Mouse (Mus musculus) CH12.LX (cell line): ENCODE results near the gene Vps33b. TPM values are rescaled to one million over a fixed set of nuclear protein-coding genes. Genes with fewer than 3 reads are reported as not detected.

Source experiments
- DNase-seq: peaks from one replicate; pipeline ENCODE4 v3.0.0-alpha.2; 2013; ENCODE audit errors: extremely low read depth
- H3K27ac ChIP-seq: 2 replicates; pipeline ENCODE4 v1.5.1; 2012; ENCODE audit warnings: low read depth, mild to moderate bottlenecking, control low read depth, moderate library complexity; ENCODE audit not compliant: insufficient read depth
- H3K27me3 ChIP-seq: replicated peaks from 2 replicates; pipeline ENCODE3; 2012; ENCODE audit warnings: inconsistent platforms
- H3K36me3 ChIP-seq, 2 experiments: replicated peaks in 1 of 2; 2 replicates each; pipeline versions ENCODE3 to v1.6.1; 2012; ENCODE audit warnings: inconsistent platforms in 1 of 2, low read length in 1 of 2, mild to moderate bottlenecking in 1 of 2, mixed read lengths in 1 of 2, moderate library complexity in 1 of 2; ENCODE audit not compliant: control insufficient read depth in 1 of 2, insufficient read depth in 1 of 2
- H3K4me1 ChIP-seq, 2 experiments: 2 replicates each; pipeline ENCODE4 v1.6.1; 2012; ENCODE audit warnings: inconsistent platforms in 1 of 2, moderate library complexity in 1 of 2; ENCODE audit not compliant: insufficient read depth in 2 of 2, control insufficient read depth in 1 of 2
- H3K4me2 ChIP-seq: 2 replicates; pipeline ENCODE4 v1.6.1; 2012; ENCODE audit warnings: low read depth, mild to moderate bottlenecking, control low read depth; ENCODE audit not compliant: poor library complexity, insufficient read depth, severe bottlenecking
- H3K4me3 ChIP-seq, 3 experiments: fragments of 150-350 bp in 1 of 3; sonication (generic) in 1 of 3; replicated peaks in 1 of 3; 2 replicates each; pipeline versions ENCODE3 to v1.5.1; 2011 to 2012; ENCODE audit warnings: low read depth in 2 of 3, low read length in 2 of 3, mild to moderate bottlenecking in 2 of 3, moderate library complexity in 2 of 3, control low read depth in 1 of 3, improper control_type of control experiment in 1 of 3, inconsistent platforms in 1 of 3, mixed read lengths in 1 of 3; ENCODE audit not compliant: poor library complexity in 1 of 3
- H3K79me2 ChIP-seq: replicated peaks from 2 replicates; pipeline ENCODE4 v1.6.1; 2012; ENCODE audit warnings: mild to moderate bottlenecking, moderate library complexity; ENCODE audit not compliant: control insufficient read depth, poor library complexity, insufficient read depth, severe bottlenecking; ENCODE audit errors: extremely low read depth
- H3K9ac ChIP-seq: 2 replicates; pipeline ENCODE4 v1.6.1; 2012; ENCODE audit warnings: low read depth, mild to moderate bottlenecking, control low read depth, moderate library complexity; ENCODE audit not compliant: insufficient read depth
- H3K9me3 ChIP-seq: replicated peaks from 2 replicates; pipeline ENCODE3; 2012; ENCODE audit warnings: low read length, inconsistent platforms, mixed read lengths
- CHD1 ChIP-seq: IDR thresholded peaks from 2 replicates; pipeline ENCODE4 v1.6.1; 2012; ENCODE audit warnings: low read depth, low read length, improper control_type of control experiment, inconsistent platforms
- CTCF ChIP-seq, 2 experiments: IDR thresholded peaks in 1 of 2; conservative IDR thresholded peaks in 1 of 2; 2 replicates each; pipeline ENCODE4 v1.5.1; 2011 to 2012; ENCODE audit warnings: low read depth in 2 of 2, low read length in 2 of 2, improper control_type of control experiment in 1 of 2, inconsistent platforms in 1 of 2, mild to moderate bottlenecking in 1 of 2, moderate library complexity in 1 of 2
- E2F4 ChIP-seq: IDR thresholded peaks from 2 replicates; pipeline ENCODE4 v1.6.1; 2011; ENCODE audit warnings: low read depth, low read length, improper control_type of control experiment; ENCODE audit not compliant: insufficient replicate concordance
- ELF1 ChIP-seq: IDR thresholded peaks from 2 replicates; pipeline ENCODE4 v1.6.1; 2014; ENCODE audit warnings: low read depth, mild to moderate bottlenecking, inconsistent platforms, low read length, improper control_type of control experiment
- EP300 ChIP-seq: IDR thresholded peaks from 2 replicates; pipeline ENCODE4 v1.6.1; 2011; ENCODE audit warnings: low read length, improper control_type of control experiment
- ETS1 ChIP-seq: conservative IDR thresholded peaks from 2 replicates; pipeline ENCODE4 v1.6.1; 2012; ENCODE audit warnings: low read depth, mild to moderate bottlenecking, inconsistent platforms, low read length, improper control_type of control experiment, moderate library complexity
- GABPA ChIP-seq: IDR thresholded peaks from 2 replicates; pipeline ENCODE4 v1.6.1; 2012; ENCODE audit warnings: low read depth, low read length, improper control_type of control experiment, inconsistent platforms; ENCODE audit not compliant: insufficient replicate concordance
- JUN ChIP-seq: IDR thresholded peaks from 2 replicates; pipeline ENCODE4 v1.6.1; 2011; ENCODE audit warnings: low read depth, mild to moderate bottlenecking, low read length, improper control_type of control experiment, moderate library complexity; ENCODE audit not compliant: insufficient read depth
- MAZ ChIP-seq: IDR thresholded peaks from 2 replicates; pipeline ENCODE4 v1.6.1; 2012; ENCODE audit warnings: low read depth, mild to moderate bottlenecking, inconsistent platforms, low read length, improper control_type of control experiment, moderate library complexity
- MEF2A ChIP-seq: IDR thresholded peaks from 2 replicates; pipeline ENCODE4 v1.6.1; 2014; ENCODE audit warnings: low read depth, mild to moderate bottlenecking, inconsistent platforms, low read length, improper control_type of control experiment, borderline replicate concordance
- NELFE ChIP-seq: IDR thresholded peaks from 2 replicates; pipeline ENCODE4 v1.6.1; 2011; ENCODE audit warnings: low read depth, low read length, improper control_type of control experiment
- RAD21 ChIP-seq: IDR thresholded peaks from 2 replicates; pipeline ENCODE4 v1.6.1; 2011; ENCODE audit warnings: low read depth, mild to moderate bottlenecking, low read length, improper control_type of control experiment, moderate library complexity
- TBP ChIP-seq: conservative IDR thresholded peaks from 2 replicates; pipeline ENCODE4 v1.6.1; 2011; ENCODE audit warnings: low read depth, low read length, improper control_type of control experiment
- TCF12 ChIP-seq: IDR thresholded peaks from 2 replicates; pipeline ENCODE4 v1.6.1; 2014; ENCODE audit warnings: low read depth, mild to moderate bottlenecking, inconsistent platforms, low read length, improper control_type of control experiment
- UBTF ChIP-seq: IDR thresholded peaks from 2 replicates; pipeline ENCODE4 v1.6.1; 2012; ENCODE audit warnings: low read depth, mild to moderate bottlenecking, inconsistent platforms, low read length, improper control_type of control experiment, moderate library complexity
- ZKSCAN1 ChIP-seq: IDR thresholded peaks from 2 replicates; pipeline ENCODE4 v1.6.1; 2012; ENCODE audit warnings: low read depth, inconsistent platforms, low read length, improper control_type of control experiment, borderline replicate concordance
- ZMIZ1 ChIP-seq: IDR thresholded peaks from 2 replicates; pipeline ENCODE4 v1.6.1; 2012; ENCODE audit warnings: low read depth, mild to moderate bottlenecking, inconsistent platforms, low read length, improper control_type of control experiment
- dilution Hi-C: fragments of 300-500 bp; cut with MboI; formaldehyde crosslinking; loops from 2 replicates; pipeline ENCODE4 v1.14.3; 2020; ENCODE audit warnings: low sequenced_read_pairs; ENCODE audit not compliant: extremely low pct_unique_long_range_greater_than_20kb, extremely low pct_ligation_motif_present
- in situ Hi-C: fragments of 300-500 bp; cut with MboI; formaldehyde crosslinking; loops from 3 replicates; pipeline ENCODE4 v1.14.3; 2019; ENCODE audit warnings: low sequenced_read_pairs, low pct_ligation_motif_present, low pct_unique_long_range_greater_than_20kb, mixed read lengths
- polyA plus RNA-seq: library from polyadenylated mRNA; unstranded; fragments of >175 nt; gene quantifications from 2 replicates; pipeline ENCODE4 v1.2.1, GENCODE M21; 2012; ENCODE audit warnings: low read depth; ENCODE audit not compliant: insufficient read length
- total RNA-seq, 2 experiments: library from RNA; depleted of rRNA; stranded (reverse); fragments of 300-350 nt in 1 of 2; fragments of >200 nt in 1 of 2; gene quantifications; 2 replicates each; pipeline ENCODE4 v1.2.3; 2012 to 2014

Vps33b gene
- total and polyA plus RNA-seq, 3 experiments, result 15.5 to 23.2 (median 16.6) TPM

GRCm38 (mm10) chr7:80233799-80234198, 35.6 kb upstream of the Vps33b start:
- no peaks in the 10 kb centered on the region for H3K9me3 ChIP-seq
- peaks cover 8 to 21% of the 10 kb centered on the region in 2 experiments for H3K36me3 ChIP-seq
- H3K27me3 ChIP-seq, result no peaks in the 10 kb centered on the region
- peak overlapping the region; percentile 78 for H3K9ac ChIP-seq
- DNase-seq, result no peak
- H3K4me2 ChIP-seq, result peak overlapping the region; percentile 85
- H3K4me3 ChIP-seq, result peak overlapping the region in 1 of 3 experiments; percentile 39
- TF ChIP-seq ELF1, result no peak
- TF ChIP-seq ZMIZ1, result no peak
- no peak for TF ChIP-seq ZKSCAN1
- TF ChIP-seq CTCF (conservative IDR thresholded peaks at IDR 0.05 in 1 of 2, IDR thresholded peaks at IDR 0.05 in 1 of 2; ENCODE audit: low read depth in 2 of 2, low read length in 2 of 2), result no peak
- no peak for TF ChIP-seq GABPA
- no peak for TF ChIP-seq MEF2A
- TF ChIP-seq JUN, result no peak
- TF ChIP-seq, all 38 proteins: peak for 0
- dilution Hi-C loops (no loop called here), in situ Hi-C loops (no loop called here)
- Histone ChIP-seq H3K79me2 (peaks cover 9% of the 10 kb centered on the region), H3K4me1 (peaks cover 16 to 39% of the 10 kb centered on the region in 2 experiments; a peak in 3 of 4 replicates), H3K27ac (no peak overlapping the region)

DNA sequence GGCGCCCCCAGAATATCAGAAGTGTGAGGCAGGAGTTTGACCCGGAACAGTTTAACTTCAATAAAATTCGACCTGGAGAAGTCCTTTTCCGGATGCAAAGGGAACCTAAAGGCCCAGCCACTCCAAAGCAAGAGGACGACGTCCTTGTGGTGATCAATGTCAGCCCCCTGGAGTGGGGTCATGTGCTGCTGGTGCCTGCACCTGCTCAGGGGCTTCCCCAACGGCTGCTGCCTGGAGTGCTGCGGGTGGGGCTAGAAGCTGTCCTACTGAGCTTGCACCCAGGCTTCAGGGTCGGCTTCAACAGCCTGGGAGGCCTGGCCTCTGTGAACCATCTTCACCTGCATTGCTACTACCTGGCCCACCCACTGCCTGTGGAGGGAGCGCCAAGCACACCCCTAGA, 30.9 kb upstream of the Vps33b start:
- H3K27me3 ChIP-seq, result no peaks in the 10 kb centered on the region
- DNase-seq, result no peak
- no peak overlapping the region for H3K9ac ChIP-seq
- no peak overlapping the region for H3K27ac ChIP-seq
- no peak overlapping the region for H3K4me2 ChIP-seq
- H3K4me1 ChIP-seq, result peaks cover 0 to 15% of the 10 kb centered on the region in 2 experiments; a peak in 2 of 4 replicates
- TF ChIP-seq UBTF (no peak), CHD1 (no peak)
- no peaks in the 10 kb centered on the region for H3K9me3 ChIP-seq
- H3K4me3 ChIP-seq, result no peak overlapping the region
- dilution Hi-C loops (no loop called here), in situ Hi-C loops (no loop called here)
- peaks cover 7% of the 10 kb centered on the region; the same call in 1 of the 2 replicates for H3K79me2 ChIP-seq
- peaks cover 19 to 43% of the 10 kb centered on the region in 2 experiments for H3K36me3 ChIP-seq

DNA sequence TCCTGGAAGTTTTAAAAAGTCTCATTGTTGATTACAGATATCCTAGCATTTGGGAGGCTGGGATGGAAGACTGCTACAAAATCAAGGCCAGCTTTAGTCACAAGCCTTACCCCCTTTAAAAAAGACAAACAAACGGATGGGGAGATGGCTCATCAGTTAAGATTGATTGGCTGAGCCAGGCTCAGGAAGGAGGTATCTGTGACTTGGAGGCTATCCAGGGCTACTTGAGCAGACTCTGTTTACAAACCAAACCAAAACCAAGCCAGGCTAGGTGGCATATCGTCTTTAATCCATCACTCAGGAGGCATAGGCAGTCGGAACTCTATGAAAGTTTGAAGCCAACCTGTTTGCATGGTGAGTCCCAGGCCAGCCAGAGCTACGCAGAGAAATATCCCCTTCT, 27.8 kb upstream of the Vps33b start:
- peaks cover 19 to 36% of the 10 kb centered on the region in 2 experiments for H3K36me3 ChIP-seq
- dilution Hi-C loops, result no loop called here
- no peak for DNase-seq

More for the DNA sequence above, 27.8 kb upstream of the Vps33b start:
- H3K27me3 ChIP-seq, result no peaks in the 10 kb centered on the region
- H3K9me3 ChIP-seq, result peaks cover 4% of the 10 kb centered on the region
- H3K4me3 ChIP-seq, result no peak overlapping the region
- no peak overlapping the region for H3K9ac ChIP-seq
- no peaks in the 10 kb centered on the region for H3K79me2 ChIP-seq
- no peak overlapping the region for H3K4me2 ChIP-seq
- TF ChIP-seq EP300 (no peak), E2F4 (no peak), NELFE (no peak), TCF12 (no peak), TBP (no peak), GABPA (no peak), MEF2A (no peak), ETS1 (no peak), MAZ (no peak), RAD21 (no peak)
- no peak overlapping the region for H3K27ac ChIP-seq
- in situ Hi-C loops, result no loop called here
- H3K4me1 ChIP-seq, result peaks cover 0 to 10% of the 10 kb centered on the region in 2 experiments; a peak in 1 of 4 replicates
